Mouse (Mus musculus): ENCODE results near the gene Taar7a. TPM values are rescaled to one million over a fixed set of nuclear protein-coding genes. Genes with fewer than 3 reads are reported as not detected.

The Taar7a gene
- total RNA-seq, 2 experiments from 2014 or later, result not detected

GRCm38 (mm10) chr10:23949508-23950005 lies 43.7 kb downstream of the Taar7a start, which contains the start of gene Taar3:
Gene Taar3, plus strand, starts transcription at chr10:23949558.
- intact Hi-C loops (cut with DNase I), result no loop called here
- no peak for DNase-seq

- no peak for DNase-seq
- intact Hi-C loops (cut with DNase I), result no loop called here
Measured at GRCm38 (mm10) chr10:23948026-23948425, 45.3 kb downstream of the Taar7a start.

DNA sequence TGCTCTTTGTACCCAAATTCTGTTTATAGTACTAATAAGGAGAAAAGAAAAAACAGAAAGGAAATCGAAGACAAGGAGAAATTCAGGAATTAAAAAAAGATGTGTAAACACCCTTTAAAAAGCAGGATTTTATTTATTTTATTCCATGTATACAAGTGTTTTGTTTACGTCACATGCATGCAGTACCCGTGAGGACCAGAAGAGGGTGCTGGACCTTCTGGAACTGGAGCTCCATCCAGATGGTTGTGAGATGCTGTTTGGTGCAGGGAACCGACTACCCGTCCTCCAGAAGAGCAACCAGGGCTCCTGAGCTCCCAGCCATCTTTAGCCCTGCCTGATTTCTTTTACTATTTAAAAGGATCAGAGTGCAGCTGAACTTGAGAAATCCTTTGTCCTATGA lies 50.8 kb downstream of the Taar7a start:
- intact Hi-C loops (cut with DNase I), result no loop called here
- DNase-seq, result no peak

Other genes with a start within 250 kb of the Taar7a start
- 100 to 1,000 TPM; 272 to 393 TPM for gene Rps12, start 206.2 kb downstream of the Taar7a start, total RNA-seq (2021)
- 10 to 100 TPM; 13.1 to 14.9 TPM for gene Slc18b1, start 196.5 kb downstream of the Taar7a start, total RNA-seq (2021)
- gene Vnn3, start 142.0 kb downstream of the Taar7a start, total RNA-seq (2021), result not detected
- 1 to 10 TPM; 1.5 to 2.1 TPM for gene Vnn1, start 98.8 kb downstream of the Taar7a start, total RNA-seq (2021)
- not detected for gene Taar1, start 73.1 kb downstream of the Taar7a start, total RNA-seq (2021)
- not detected for gene Taar2, start 54.9 kb downstream of the Taar7a start, total RNA-seq (2021)
- gene Taar3, start 43.9 kb downstream of the Taar7a start, total RNA-seq (2021), result not detected
- not detected for gene Taar4, start 33.0 kb downstream of the Taar7a start, total RNA-seq (2021)
- not detected for gene Taar5, start 22.8 kb downstream of the Taar7a start, total RNA-seq (2021)
- not detected for gene Taar6, start 7.8 kb downstream of the Taar7a start, total RNA-seq (2021)
- not detected for gene Taar7b, start 6.5 kb upstream of the Taar7a start, total RNA-seq (2021)
- not detected for gene Taar7d, start 33.7 kb upstream of the Taar7a start, total RNA-seq (2021)
- not detected for gene Taar7e, start 44.1 kb upstream of the Taar7a start, total RNA-seq (2021)
- not detected for gene Taar7f, start 56.0 kb upstream of the Taar7a start, total RNA-seq (2021)
- not detected for gene Taar8a, start 83.0 kb upstream of the Taar7a start, total RNA-seq (2021)
- not detected for gene Taar8b, start 98.8 kb upstream of the Taar7a start, total RNA-seq (2021)
- not detected for gene Taar8c, start 108.4 kb upstream of the Taar7a start, total RNA-seq (2021)
- gene Taar9, start 116.1 kb upstream of the Taar7a start, total RNA-seq (2021), result not detected
- 10 to 100 TPM; 44.9 to 54.6 TPM for gene Stx7, start 155.8 kb upstream of the Taar7a start, total RNA-seq (2021)
- 1 to 10 TPM in 1 of 2 experiments, under 1 TPM in 1; 0.92 to 1.5 TPM for gene Moxd1, start 230.0 kb upstream of the Taar7a start, total RNA-seq (2021)